Mouse (Mus musculus): Measurements from ENCODE around the gene Sox12.
A peak's percentile ranks its signal among the peaks of the same experiment; 100 is the strongest.

Sox12 gene

GRCm38 (mm10) chr2:152357254-152357653 is 40.6 kb downstream of the Sox12 start:
- no peak for DNase-seq

- DNase-seq: peak in 1 of 2 experiments; percentile 62
These were observed 47.9 kb downstream of the Sox12 start for GRCm38 (mm10) chr2:152349842-152350540.

- DNase-seq: no peak
These were observed 48.7 kb downstream of the Sox12 start for GRCm38 (mm10) chr2:152349205-152349604.

- DNase-seq: no peak
These were observed 50.1 kb downstream of the Sox12 start for GRCm38 (mm10) chr2:152347722-152348121.

- no peak for DNase-seq
These were observed 50.9 kb downstream of the Sox12 start for GRCm38 (mm10) chr2:152346776-152347465.

- DNase-seq: no peak
These were observed 52.5 kb downstream of the Sox12 start for GRCm38 (mm10) chr2:152345393-152345792.

GRCm38 (mm10) chr2:152344909-152345308 is 53.0 kb downstream of the Sox12 start:
- no peak for DNase-seq

GRCm38 (mm10) chr2:152344361-152344760 is 53.5 kb downstream of the Sox12 start:
- DNase-seq: no peak
